Mouse (Mus musculus) megakaryocyte-erythroid progenitor cell, adult 5-6 weeks (primary cell): ENCODE data around the gene Slc43a2. TPM values are rescaled to one million over a fixed set of nuclear protein-coding genes. Genes with fewer than 3 reads are reported as not detected.

ENCODE experiments used
- ATAC-seq: replicated peaks from 2 replicates; pipeline ENCODE4 v1.8.0; 2016; ENCODE audit warnings: mild to moderate bottlenecking, inconsistent platforms; ENCODE audit not compliant: severe bottlenecking, poor library complexity, low FRiP score, low TSS enrichment
- total RNA-seq, 2 experiments: library from RNA; stranded (forward) in 1 of 2; stranded (reverse) in 1 of 2; fragments of 200-1000, 215-1000 nt in 1 of 2; fragments of >200 nt in 1 of 2; fragmentation: Nextera tagmentation in 1 of 2; gene quantifications; 2 replicates each; pipeline ENCODE4 v1.2.3; 2014 to 2017

Gene Slc43a2
- total RNA-seq, 2 experiments from 2014 or later, result 2.2 to 2.9 TPM

DNA sequence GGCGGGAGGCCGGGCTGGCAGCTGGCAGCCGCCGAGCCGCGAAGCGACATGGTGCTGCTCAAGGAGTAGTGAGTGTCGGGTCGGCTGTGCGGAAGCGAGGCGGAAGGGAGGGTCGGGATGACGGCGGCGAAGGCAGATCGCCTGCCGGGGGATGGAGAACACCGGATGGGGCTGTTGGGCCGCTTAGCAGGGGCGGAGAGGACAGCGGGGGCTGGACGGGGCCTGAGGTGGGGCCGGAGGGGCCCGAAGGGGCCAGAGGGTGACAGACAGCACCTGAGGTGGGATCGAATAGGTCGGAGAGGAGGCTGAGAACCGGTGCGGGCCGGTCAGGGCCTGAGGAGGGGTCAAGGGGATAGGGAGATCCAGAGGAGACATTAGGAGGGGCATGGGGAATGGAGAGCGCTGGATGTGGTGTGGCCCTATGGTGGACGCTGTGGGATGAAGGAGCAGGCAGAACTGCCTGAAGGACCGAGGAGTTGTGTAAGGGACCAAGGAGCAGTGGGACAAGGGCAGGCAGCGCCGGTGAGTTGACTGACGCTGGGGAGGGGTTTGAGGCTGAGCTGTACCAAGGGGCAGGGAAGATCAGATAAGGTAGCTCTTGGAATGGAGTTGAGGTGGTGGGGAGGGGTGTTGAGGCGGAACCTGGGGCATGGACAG, 56.9 kb downstream of the Slc43a2 start:
- peak; percentile 14; the same call in 1 of the 2 replicates for ATAC-seq

DNA sequence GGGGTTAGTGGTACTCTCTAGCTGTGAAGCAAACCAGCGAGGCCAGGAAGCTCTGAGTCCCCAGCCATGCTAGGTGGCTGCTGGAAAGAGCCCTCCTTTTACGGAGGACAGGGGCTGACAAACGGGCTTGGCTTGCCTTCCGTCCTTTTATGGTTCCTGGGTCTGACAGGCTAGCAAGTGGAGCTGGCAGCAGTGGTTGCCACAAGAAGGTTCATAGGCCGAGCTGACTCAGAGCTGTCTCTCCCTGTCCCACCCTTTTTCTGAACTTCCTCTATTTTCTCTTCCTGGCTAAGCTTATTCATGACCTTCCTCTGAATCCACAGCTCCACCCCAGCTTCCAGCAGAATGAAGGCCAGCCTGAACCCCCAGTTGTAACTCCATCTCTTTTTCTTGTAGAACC, 61.1 kb downstream of the Slc43a2 start:
- no peak for ATAC-seq

DNA sequence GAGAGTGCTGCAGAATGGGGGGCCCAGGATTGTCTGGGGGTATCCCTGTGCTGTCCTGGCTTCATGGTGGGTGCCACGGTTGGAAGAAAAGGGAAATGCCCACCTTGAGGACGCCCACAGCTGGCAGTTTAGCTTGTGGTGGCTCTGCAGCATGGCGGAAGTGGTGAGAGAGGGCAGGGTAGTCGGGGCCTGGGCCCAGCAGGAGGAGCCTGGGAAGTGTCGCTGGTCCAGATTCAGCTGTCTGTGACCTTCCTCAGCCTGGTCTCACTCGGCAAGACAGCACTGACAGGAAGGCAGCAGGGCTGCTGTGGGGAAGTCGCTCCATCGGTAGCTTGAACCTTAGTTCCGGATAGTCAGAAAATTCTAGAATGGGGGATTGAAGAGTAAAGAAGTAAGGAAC, 62.9 kb downstream of the Slc43a2 start:
- 0 out of 2 replicates have a peak, but pooled peaks have one; percentile 19 for ATAC-seq

DNA sequence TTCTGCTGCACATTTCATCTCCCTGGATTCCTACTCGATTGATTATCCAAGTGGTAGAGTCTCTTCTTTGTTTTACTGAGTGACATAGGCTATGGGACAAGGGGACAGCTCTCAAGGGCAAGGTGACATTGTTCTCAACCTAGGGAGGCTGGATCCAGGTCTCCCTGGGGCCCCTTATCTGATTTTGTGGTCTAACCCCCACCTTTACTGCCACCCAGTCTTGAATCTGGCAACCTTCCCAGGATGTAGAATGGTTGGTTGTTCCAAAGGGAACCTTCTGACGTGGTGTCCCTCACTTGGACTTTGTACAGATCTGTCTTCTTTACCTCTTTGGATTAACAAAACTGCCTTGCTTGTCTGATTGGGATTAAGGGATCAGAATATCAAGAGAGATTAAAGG, 63.9 kb downstream of the Slc43a2 start:
- ATAC-seq, result peak; percentile 36; the same call in 1 of the 2 replicates

DNA sequence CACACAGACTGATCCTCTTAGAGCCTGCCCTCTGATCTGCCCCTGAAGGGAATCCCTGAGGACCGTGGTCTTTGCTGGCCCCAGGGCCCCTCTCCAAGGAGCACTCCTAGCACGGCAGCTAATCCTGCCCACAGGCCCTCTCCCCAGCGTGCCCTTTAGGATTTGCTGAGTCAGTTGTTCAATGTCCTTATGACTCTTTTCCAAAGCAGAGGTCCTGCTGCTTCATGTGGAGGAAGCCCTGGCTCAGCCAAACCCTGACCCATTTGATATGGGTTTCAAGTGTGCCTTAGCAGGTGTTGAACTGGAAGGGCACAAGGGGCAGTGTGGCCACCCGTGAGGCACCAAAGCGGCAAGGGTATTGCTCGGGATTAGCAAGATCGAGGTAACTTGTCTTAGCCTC, 64.3 kb downstream of the Slc43a2 start:
- ATAC-seq, result no peak

DNA sequence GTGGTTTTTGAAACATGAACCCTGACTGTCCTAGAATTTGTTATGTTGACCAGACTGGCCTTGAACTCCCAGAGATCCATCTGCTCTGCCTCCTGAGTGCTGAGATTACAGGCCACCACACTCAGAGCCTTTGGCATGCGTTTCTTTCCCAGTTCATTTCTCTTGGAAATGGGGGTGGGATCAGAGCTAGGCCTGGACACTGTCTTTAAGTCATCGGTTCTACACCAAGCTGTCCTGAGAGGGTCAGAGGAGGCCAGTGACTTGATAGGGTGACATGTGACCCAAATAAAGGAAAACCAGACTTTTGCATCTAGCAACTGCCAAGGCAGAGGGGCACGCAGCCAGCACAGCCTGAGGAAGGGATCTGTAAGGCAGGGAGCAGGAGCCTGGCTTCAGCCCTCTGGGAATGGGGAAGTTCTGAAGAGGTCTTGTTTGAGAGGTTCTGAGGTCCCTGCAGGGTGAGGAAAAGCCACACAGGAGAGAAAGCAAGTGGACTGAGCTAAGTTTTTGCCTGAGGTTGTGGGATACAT, 65.3 kb downstream of the Slc43a2 start:
- ATAC-seq, result no peak

DNA sequence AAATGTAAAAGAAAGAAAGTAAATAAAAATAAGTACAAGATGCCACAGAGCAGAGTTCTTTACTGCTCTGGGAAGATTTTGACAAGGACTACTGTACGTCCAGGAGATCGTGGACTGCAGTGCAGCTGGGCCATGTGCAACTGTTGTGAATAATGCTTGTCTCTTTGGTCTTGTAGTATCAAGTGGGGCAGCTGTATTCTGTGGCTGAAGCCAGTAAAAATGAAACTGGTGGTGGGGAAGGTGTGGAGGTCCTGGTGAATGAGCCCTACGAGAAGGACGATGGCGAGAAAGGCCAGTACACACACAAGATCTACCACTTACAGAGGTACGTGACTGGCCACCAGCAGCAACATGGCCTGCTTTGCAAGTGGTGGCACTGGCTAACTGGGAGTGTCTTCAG, 66.5 kb downstream of the Slc43a2 start:
- ATAC-seq, result no peak

DNA sequence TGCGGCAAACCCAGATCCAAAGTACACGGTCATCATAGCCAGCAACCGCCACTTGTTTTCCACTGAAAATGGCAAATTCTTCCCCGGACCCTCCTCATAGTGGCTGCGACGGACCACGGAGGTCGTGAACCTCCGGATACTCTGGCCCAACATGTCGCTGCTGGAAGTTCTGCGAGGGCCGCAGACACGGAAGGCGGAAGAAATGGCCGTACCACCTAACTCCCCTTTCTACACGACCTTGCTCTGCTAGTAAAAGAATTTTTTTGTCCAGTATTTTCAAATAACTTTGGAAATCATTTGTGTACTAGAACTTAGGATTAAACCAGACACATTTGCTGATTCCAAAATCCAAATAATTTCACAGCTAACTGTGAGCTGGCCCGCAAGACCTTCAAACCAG, 68.3 kb downstream of the Slc43a2 start:
- ATAC-seq, result peak; percentile 79

DNA sequence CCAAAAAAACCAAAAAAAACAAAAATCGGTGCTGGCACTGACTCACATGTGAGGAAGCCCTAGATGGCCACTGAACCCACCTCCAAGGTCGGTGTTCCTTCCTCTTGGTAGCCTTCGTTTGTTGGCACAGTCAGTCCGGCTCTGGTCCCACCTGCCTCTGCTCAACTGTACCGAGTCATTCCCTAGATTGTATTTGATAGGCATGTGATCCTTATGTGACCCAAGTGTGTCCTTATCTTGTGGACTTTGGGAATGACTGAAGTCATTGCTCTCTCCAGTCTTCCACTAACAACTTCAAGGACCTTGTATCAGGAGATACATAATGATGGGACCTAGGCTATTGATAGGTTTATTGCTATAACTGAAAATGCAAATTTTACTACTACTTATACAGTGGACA, 73.3 kb downstream of the Slc43a2 start:
- no peak for ATAC-seq

DNA sequence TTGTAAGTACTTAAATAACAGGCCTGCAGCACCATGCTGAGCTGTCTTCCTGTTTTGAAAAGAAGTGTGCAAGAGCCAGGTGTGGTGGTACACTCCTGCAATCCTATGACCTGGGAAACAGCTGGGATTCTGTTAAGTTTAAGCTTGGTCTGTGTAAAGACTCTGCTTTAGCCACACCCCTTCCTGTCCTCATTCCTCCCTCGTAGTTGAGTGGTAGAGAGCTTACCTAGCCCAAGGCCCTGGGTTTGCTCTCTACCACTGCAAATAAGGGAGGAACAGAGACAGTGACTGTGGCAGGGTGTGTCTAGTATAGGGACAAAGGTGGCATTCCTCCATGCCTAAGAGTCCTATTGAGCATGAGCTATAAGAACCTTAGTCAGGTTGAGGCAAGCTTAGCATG, 73.8 kb downstream of the Slc43a2 start:
- ATAC-seq, result no peak

DNA sequence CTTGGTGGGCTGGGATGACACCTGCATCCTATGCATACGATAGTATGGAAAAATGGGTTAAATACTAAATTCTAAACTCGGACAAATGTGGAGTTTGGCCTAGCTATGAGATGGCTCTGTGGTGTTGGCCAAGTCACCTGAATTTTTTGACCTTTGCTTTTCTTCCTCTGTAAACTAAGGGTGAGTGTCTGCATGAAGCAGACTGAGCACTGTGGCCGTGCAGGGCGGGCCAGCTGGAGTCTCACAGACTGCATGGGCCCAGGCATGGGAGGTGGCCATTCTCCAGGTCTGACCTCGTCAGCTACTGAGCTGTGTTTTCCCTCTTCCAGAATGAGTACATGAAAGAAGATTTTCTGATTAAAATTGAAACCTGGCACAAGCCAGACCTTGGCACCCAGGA, 77.3 kb downstream of the Slc43a2 start:
- no peak for ATAC-seq

DNA sequence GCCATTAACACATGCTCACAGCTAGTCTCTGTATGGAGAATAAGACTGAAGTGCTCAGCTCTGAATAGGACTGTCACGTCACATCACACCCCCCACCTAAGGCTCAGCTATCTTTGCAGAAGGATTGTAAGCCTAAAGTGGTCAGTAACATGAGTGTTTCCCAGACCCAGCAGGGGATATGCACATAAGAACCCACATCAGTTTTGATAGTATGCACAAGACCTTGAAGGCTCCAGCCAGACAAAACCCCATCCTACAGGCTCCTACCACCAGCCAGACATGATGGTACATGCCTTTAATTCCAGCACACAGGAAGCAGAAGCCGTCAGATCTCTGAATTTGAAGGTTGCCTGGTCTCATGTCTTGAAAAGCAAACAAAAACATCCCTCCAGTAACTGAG, 78.5 kb downstream of the Slc43a2 start:
- ATAC-seq, result no peak

DNA sequence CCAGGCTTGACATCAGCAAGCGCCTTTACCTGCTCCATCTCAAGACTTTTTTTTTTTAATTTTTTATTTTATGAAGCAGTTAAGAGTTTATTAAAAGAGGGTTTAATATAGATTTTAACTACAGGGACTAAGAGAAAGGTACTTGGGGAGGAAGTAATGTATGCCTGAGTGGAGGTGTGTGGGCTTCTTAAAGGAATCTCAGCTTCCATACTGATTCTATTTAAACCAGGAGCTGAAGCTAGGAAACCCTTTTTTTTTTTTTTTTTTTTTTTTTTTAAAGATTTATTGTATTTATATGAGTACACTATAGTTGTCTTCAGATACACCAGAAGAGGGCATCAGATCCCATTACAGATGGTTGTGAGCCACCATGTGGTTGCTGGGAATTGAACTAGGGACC, 83.3 kb downstream of the Slc43a2 start:
- no peak for ATAC-seq

DNA sequence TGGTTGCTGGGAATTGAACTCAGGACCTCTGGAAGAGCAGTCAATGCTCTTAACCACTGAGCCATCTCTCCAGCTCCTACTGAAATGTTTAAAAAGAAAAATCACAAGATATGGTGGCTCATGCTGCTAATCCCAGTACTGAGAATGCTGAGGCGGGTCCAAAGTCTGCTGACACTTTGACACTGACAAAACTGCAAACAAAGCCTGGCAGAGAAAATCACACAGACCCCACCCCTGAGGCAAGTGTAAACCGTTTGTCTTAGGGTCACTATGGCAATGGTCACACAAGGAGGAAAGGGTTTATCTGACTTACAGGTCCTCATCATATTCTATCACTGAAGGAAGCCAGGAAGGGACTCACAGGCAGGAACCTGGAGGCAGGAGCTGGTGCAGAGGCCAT, 84.1 kb downstream of the Slc43a2 start:
- no peak for ATAC-seq

DNA sequence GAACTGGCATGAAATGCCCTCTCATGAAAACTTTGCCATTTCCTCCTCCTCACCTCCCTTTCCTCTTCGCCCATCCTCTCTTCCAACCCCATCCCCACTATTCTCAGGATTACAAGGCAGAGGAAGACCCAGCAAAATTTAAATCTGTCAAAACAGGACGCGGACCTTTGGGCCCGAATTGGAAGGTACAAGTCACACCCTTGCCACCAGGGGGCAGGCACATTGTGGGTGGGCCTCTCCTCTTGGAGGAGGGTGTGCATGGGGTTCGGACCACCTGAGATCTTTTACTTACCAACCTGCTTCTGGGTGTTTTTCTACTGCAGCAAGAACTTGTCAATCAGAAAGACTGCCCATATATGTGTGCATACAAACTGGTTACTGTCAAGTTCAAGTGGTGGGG, 87.6 kb downstream of the Slc43a2 start:
- no peak for ATAC-seq

DNA sequence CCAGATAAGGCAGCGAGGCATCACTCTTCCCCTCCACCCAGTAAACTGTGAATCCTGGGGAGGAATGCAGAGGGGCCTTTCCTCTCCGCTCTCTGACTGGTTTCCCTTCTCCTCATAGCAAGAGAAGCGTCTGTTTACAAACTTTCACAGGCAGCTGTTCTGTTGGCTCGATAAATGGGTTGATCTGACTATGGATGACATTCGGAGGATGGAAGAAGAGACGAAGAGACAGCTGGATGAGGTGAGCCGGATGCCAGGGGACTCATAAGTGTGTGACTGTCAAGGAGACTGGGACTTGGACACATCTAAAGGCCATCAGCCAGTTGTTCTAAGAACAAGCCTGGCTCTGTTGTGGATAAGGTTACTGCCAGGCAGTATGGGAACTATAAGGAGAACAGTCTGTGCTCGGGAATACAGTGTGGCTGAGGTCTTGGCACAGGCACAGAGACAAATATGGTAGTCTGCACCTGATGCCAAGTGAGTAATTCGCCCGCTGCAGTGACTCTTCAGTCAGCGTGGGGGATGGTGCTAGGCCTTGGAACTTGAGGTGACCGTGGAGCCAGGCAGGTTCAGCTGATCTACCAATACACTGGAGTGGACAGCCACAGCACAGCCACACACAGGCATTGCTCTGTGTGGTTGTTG, 88.8 kb downstream of the Slc43a2 start:
- no peak for ATAC-seq

DNA sequence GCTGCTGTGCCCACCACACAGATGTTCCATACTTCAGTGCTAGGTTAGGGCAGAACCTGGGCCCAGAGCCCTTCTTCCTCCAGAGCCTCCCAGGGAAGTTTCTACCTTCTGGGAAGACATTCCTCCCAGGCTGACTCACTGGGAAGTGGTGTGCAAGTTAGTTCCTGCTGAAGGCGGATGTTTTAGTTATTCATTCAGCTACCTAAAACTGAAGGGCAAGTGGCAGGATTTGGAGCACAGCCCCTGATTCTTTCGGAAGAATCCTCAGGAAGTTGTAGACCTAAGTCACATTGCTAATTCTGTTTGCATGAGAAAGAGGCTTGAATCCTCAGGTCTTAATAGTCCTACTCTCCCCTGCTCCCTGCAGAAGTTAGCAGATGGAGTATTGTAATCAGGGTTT, 89.9 kb downstream of the Slc43a2 start:
- ATAC-seq, result no peak

DNA sequence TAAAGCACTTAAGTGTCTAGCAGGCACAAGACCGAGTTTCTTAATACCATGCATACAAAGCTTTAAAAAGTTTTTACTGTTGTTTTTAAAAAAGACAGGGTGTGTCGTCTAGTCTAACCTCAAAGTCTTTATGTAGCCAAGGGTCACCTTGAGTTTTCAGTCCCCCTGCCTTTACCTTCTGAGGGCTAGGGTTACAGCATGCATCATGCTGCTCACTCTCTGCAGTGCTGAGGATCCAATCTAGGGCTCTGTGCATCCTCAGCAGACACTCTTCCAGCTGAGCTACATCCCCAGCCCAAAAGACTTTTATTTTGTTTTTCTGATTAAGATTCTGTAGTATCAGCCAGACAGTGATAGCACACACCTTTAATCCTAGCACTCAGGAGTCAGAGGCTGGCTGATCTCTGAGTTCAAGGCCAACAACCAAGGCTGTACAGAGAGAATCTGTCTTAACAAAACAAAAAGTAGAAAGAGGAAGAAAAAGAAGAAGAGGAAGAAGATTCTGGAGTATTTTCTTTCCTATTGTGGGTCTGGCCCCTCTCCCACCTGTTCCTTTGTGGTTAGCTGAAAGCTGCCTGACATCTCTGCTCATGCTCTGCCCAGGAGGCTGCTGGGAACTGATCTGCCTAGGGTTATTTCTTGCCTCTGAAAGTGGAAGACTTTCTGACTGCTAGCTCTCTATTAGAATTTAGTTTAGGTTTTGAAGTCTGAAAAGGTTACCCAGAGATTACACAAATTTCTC, 91.3 kb downstream of the Slc43a2 start:
- no peak for ATAC-seq

DNA sequence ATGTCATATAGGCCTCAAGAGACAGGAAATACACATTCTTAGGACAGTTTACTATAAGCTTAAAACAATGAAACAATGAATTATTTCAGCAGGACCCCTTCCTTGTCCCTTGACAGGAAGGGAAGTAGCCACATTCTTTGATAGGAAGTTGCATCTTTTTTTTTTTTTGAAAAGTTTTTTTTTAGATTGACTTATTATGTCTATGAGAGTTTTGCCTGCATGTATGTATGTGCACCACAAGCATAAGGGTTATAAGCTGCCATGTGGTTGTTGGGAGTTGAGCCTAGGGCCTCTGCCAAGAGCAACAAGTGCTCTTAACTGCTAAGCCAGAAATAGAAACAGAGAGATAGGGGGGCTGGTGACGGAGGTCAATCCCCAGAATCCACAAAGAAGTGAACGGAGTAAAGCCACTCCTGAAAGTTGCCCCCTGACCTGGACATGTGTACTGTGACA, 92.6 kb downstream of the Slc43a2 start:
- no peak for ATAC-seq

DNA sequence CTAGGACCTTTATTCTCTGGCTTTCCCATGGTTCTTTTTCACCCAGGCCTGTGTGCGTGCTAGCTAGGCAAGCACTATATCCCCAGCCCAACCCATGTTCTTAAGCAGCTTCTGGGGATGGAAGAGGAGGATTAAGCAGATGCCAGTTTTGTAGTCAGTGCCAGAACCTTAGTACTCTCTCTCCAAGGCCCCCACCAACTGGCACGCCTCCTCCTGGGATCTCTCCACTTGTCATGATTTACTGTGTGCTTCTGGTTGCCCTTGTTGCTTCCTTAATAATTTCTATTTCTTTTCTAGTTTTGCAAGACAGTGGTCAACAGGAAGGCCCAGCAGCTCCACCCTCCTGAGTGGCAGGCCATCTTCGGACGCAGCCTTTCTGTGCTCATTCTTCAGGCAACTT, 94.3 kb downstream of the Slc43a2 start:
- ATAC-seq, result no peak
